Mouse (Mus musculus) embryonic fibroblast, embryonic 13.5 days (primary cell): ENCODE measurements around the gene Commd9. TPM values are rescaled to one million over a fixed set of nuclear protein-coding genes. Genes with fewer than 3 reads are reported as not detected.

ENCODE experiments used
- H3K27ac ChIP-seq: 2 replicates; pipeline ENCODE4 v1.5.1; 2012; ENCODE audit warnings: low read length, control low read depth, inconsistent platforms; ENCODE audit not compliant: insufficient read depth
- H3K4me1 ChIP-seq: 2 replicates; pipeline ENCODE4 v1.6.1; 2011; ENCODE audit warnings: low read length; ENCODE audit not compliant: control insufficient read depth, insufficient read depth
- H3K4me3 ChIP-seq: 2 replicates; pipeline ENCODE4 v1.5.1; 2011; ENCODE audit warnings: mild to moderate bottlenecking, control low read depth, low read length; ENCODE audit not compliant: insufficient read depth
- CTCF ChIP-seq: IDR thresholded peaks from 2 replicates; pipeline ENCODE4 v1.5.1; 2011; ENCODE audit warnings: mild to moderate bottlenecking, control low read depth, low read length, moderate library complexity, borderline replicate concordance; ENCODE audit not compliant: insufficient read depth
- POLR2A ChIP-seq: IDR thresholded peaks from 2 replicates; pipeline ENCODE4 v1.6.1; 2011; ENCODE audit warnings: low read depth, mild to moderate bottlenecking, control low read depth, low read length, moderate library complexity
- polyA plus RNA-seq: library from polyadenylated mRNA; stranded (reverse); fragments of >200 nt; gene quantifications from 2 replicates; pipeline ENCODE4 v1.2.4, GENCODE M21; 2011; ENCODE audit warnings: low read depth; ENCODE audit not compliant: missing spikeins, insufficient read length

The Commd9 gene
- 46.0 and 56.0 TPM in 2 replicates for polyA plus RNA-seq

- Histone ChIP-seq H3K4me1 (peaks cover 10% of the 10 kb centered on the region), H3K27ac (peak within 1 kb of the TSS; percentile 12; the same call in 1 of the 2 replicates), H3K4me3 (peak within 1 kb of the TSS; percentile 82)
- TF ChIP-seq POLR2A, result peak; percentile 85
- no peak for TF ChIP-seq CTCF
These were observed at the start of gene Commd9 for GRCm38 (mm10) chr2:101885768-101886438. TSS of gene Commd9 (plus strand) at chr2:101886247.

GRCm38 (mm10) chr2:101842756-101843155 is 43.3 kb upstream of the Commd9 start:
- no peaks in the 10 kb centered on the region for H3K4me1 ChIP-seq
- TF ChIP-seq POLR2A (no peak), CTCF (no peak)
- H3K4me3 ChIP-seq, result no peak overlapping the region
- no peak overlapping the region for H3K27ac ChIP-seq

DNA sequence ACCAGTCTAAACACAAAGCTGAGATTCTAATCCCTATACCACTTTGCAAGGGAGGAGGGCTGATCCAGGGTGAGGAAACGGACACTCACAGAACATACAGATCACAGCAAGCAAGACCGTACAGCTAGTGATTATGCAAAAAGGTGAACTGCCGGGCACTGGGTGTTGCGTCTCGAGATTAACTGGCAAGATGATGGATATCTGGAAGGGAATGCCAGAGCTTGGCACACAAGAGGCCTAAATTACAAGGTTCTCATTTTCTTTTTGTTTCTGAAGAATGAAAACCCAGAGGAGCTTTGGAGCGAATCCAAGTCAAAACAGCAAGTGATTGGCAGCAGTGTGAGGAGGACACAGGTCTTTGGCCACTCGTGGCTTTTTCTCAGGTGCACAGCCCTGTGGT is 31.3 kb upstream of the Commd9 start:
- no peak overlapping the region for H3K4me3 ChIP-seq
- no peak overlapping the region for H3K27ac ChIP-seq
- TF ChIP-seq POLR2A (no peak), CTCF (no peak)
- no peaks in the 10 kb centered on the region for H3K4me1 ChIP-seq

DNA sequence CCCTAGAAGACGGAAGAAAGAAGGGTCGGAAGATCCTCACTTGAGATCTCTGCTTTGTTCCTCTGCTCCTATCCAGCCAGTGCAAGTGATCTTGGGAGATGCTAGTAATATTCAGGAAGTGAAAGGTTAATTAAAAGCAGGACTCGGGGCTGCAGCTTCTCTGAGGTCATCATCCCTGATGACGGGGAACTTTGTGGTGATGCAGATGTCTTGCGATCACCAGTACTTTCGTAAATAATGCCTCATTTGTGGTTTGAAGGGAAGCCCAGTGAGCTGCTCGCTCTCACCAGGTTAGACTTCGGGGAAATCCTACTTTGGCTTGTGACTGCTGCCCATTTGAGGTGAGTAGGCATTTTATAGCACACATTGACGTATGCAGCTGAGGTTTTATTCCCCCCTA is 29.9 kb upstream of the Commd9 start:
- TF ChIP-seq CTCF (no peak), POLR2A (no peak)
- Histone ChIP-seq H3K27ac (no peak overlapping the region), H3K4me3 (no peak overlapping the region), H3K4me1 (no peaks in the 10 kb centered on the region)

DNA sequence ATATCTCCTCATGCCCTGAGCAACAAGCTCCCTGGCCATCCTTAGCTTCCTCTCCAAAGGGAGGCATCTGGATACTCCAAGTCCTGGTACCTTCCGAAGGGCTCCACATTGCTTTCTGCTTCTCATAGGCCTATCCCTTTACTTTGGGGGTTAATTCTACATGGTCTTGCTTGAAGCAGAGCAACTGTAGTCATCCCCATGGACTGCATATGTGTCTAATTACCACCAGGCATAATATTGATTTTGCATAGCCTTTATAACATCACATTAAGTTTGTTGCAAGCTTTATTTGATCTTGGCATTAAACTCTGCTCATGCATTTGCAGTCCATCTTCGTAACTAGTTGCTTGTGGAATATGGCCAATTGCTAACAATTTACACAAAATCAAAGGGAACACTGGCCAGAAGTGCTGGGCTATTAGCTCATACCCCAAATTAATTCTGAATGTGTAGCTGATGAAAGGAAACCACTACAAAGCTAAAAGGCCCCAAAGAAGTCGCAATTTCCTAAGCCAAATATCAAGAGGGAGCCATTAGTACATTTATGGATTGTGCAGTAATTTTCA is 25.0 kb upstream of the Commd9 start:
- TF ChIP-seq POLR2A (no peak), CTCF (no peak)
- Histone ChIP-seq H3K4me3 (no peak overlapping the region), H3K4me1 (peaks cover 6% of the 10 kb centered on the region), H3K27ac (no peak overlapping the region)

- Histone ChIP-seq H3K4me3 (no peak overlapping the region), H3K27ac (peak overlapping the region; percentile 92), H3K4me1 (peaks cover 6% of the 10 kb centered on the region)
- TF ChIP-seq POLR2A, result no peak
- no peak for TF ChIP-seq CTCF
These were observed 23.6 kb upstream of the Commd9 start for GRCm38 (mm10) chr2:101862219-101863123.

DNA sequence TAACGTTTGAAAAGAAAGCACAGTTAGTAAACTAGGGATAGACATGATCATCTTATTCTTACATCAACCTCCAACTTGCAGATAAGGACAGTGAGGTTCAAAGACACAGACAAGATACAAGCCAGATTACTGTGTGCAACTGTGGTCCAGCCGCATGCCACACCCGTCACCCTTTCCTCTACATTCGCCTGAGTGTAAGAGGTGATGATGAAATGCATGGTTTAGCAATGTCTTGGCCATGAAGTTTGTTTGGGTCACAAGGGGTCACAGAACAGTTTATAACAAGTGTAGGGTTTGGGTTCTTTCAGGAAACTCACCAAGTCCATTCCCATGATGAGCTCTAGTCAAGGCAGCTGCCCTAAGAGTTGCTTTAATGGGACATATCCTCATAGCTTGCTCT is 17.4 kb upstream of the Commd9 start:
- Histone ChIP-seq H3K27ac (no peak overlapping the region), H3K4me1 (no peaks in the 10 kb centered on the region)
- TF ChIP-seq CTCF (no peak), POLR2A (no peak)

GRCm38 (mm10) chr2:101871179-101871578 is 14.9 kb upstream of the Commd9 start:
- TF ChIP-seq CTCF, result no peak
- TF ChIP-seq POLR2A, result no peak
- H3K4me1 ChIP-seq, result peaks cover 3% of the 10 kb centered on the region; the same call in 1 of the 2 replicates
- H3K27ac ChIP-seq, result no peak overlapping the region
- H3K4me3 ChIP-seq, result no peak overlapping the region

More for the DNA sequence above, 17.4 kb upstream of the Commd9 start:
- H3K4me3 ChIP-seq, result no peak overlapping the region

DNA sequence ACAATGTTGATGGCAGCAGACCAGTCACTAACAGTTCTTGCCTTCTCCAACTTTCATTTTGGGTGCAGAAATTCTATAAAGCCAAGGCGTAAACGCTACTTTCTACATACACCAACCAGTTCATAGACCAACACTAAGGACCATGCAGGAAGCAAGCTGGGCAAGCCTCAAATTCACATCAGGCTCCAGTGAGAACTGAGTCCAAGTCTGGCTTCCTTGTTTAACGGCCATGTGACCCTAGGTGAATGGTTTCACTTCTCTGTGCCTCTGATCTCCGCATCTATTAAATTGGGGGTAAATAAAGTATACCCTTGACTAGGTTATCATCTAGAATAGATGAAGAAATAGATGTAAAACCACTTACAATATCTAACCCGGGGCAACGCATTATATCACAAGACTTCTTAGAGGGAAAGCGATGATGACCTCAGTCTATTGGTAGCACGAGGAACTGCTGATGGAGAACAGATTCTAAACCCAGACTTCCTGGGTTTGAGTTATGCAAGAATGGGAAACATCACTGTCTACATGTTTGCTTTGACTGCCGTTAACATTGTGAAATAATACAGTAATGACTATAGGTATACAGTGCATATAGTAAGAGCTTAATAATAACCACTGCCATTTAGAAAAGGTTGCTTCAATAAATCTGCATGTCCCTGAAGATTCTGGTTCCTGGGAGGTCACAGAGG is 4.4 kb upstream of the Commd9 start:
- H3K4me3 ChIP-seq, result no peak overlapping the region
- H3K27ac ChIP-seq, result no peak overlapping the region
- H3K4me1 ChIP-seq, result peaks cover 8% of the 10 kb centered on the region
- TF ChIP-seq POLR2A (no peak), CTCF (no peak)
